Mouse (Mus musculus): Measurements from ENCODE around the gene Pnpla7.

DNA sequence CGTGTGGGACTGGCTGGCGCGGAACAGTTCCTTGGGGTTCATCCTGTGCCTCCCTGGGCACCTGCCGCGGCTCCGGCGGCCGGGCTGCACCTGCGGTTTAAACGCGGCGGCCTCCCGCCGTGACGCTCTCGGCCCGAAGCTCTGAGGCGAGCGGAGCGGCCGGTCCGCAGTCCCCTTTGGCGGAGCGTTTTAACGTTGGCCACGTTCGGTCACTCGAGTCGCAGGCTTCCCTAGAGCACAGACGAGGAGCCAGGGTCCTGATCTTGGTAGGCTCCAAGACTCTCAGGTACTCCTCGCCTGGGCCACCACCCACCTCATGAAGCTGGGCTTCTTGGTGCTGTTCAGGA lies 25.7 kb upstream of the Pnpla7 start:
- TF ChIP-seq POLR2A (IDR thresholded peaks at IDR 0.05; ENCODE audit: borderline replicate concordance, control insufficient read depth, low read depth, low read length) (no peak), CTCF (IDR thresholded peaks at IDR 0.05; ENCODE audit: control insufficient read depth, insufficient read depth, low read length) (no peak)
